Mouse (Mus musculus) lung, postnatal 0 days (tissue): ENCODE data around the gene Galk1.

Source experiments
- CTCF ChIP-seq: IDR thresholded peaks from 2 replicates; pipeline ENCODE4 v1.5.1; 2016; ENCODE audit warnings: antibody characterized with exemption, mild to moderate bottlenecking
- EP300 ChIP-seq: IDR thresholded peaks from 2 replicates; pipeline ENCODE4 v1.6.1; 2016; ENCODE audit warnings: antibody characterized with exemption, mild to moderate bottlenecking, control low read depth

GRCm38 (mm10) chr11:116011529-116012261, 824 bp downstream of the Galk1 start:
- TF ChIP-seq CTCF (no peak), EP300 (no peak)
